Mouse (Mus musculus) midbrain, postnatal 0 days (tissue): Measurements from ENCODE around the gene Atp8b4. TPM values are rescaled to one million over a fixed set of nuclear protein-coding genes. Genes with fewer than 3 reads are reported as not detected.

Experiments used
- ATAC-seq: fragments of 200-750 bp; cut with Nextera tagmentation; 2 replicates; pipeline ENCODE4 v1.8.0; 2017; ENCODE audit warnings: moderate number of reproducible peaks, mild to moderate bottlenecking, moderate TSS enrichment, moderate library complexity; ENCODE audit not compliant: low FRiP score
- DNase-seq: peaks from one replicate; pipeline ENCODE4 v3.0.0-alpha.2; 2015; ENCODE audit warnings: low spot score
- H3K27ac ChIP-seq: fragments of 300-500 bp; sonication (generic); 2 replicates; pipeline ENCODE4 v1.5.1; 2014; ENCODE audit warnings: low read depth, mild to moderate bottlenecking, low read length, mixed read lengths
- H3K27me3 ChIP-seq: fragments of 300-500 bp; sonication (generic); 2 replicates; pipeline ENCODE4 v1.6.1; 2014; ENCODE audit warnings: low read length, control low read depth, mixed read lengths; ENCODE audit not compliant: insufficient read depth
- H3K36me3 ChIP-seq: fragments of 300-500 bp; sonication (generic); 2 replicates; pipeline ENCODE4 v1.6.1; 2014; ENCODE audit warnings: low read length, control low read depth, mixed read lengths; ENCODE audit not compliant: insufficient read depth
- H3K4me1 ChIP-seq: fragments of 300-500 bp; sonication (generic); 2 replicates; pipeline ENCODE4 v1.6.1; 2014; ENCODE audit warnings: mild to moderate bottlenecking, control low read depth, antibody characterized with exemption, low read length, mixed read lengths; ENCODE audit not compliant: insufficient read depth
- H3K4me2 ChIP-seq: fragments of 300-500 bp; sonication (generic); 2 replicates; pipeline ENCODE4 v1.6.1; 2014; ENCODE audit warnings: low read depth, mild to moderate bottlenecking, low read length, mixed read lengths; ENCODE audit not compliant: poor library complexity, severe bottlenecking
- H3K4me3 ChIP-seq: fragments of 300-500 bp; sonication (generic); 2 replicates; pipeline ENCODE4 v1.5.1; 2014; ENCODE audit warnings: low read depth, mild to moderate bottlenecking, low read length, moderate library complexity
- H3K9ac ChIP-seq: fragments of 300-500 bp; sonication (generic); replicated peaks from 2 replicates; pipeline ENCODE4 v1.6.1; 2014; ENCODE audit warnings: mild to moderate bottlenecking, low read length, moderate library complexity, mixed read lengths; ENCODE audit not compliant: poor library complexity, severe bottlenecking
- H3K9me3 ChIP-seq: fragments of 300-500 bp; sonication (generic); 2 replicates; pipeline ENCODE4 v1.6.1; 2016; ENCODE audit warnings: low read length, control low read depth
- CTCF ChIP-seq: IDR thresholded peaks from 2 replicates; pipeline ENCODE4 v1.5.1; 2016; ENCODE audit warnings: antibody characterized with exemption, mild to moderate bottlenecking
- WGBS: fragments of 180-500 bp; shearing (Covaris S2); extraction: QIAGEN DNeasy Blood & Tissue Kit; methylation state at CpG from one replicate; pipeline ENCODE4 v1.1.7; 2014; 5-methylcytosine and 5-hydroxymethylcytosine counted together
- polyA plus RNA-seq: library from polyadenylated mRNA; unstranded; fragments of >200 nt; fragmentation: Nextera tagmentation; extraction: Ambion mirVana; gene quantifications from 2 replicates; pipeline ENCODE4 v1.2.1, GENCODE M21; 2015
- total RNA-seq: library from RNA; depleted of rRNA; stranded (reverse); fragments of >200 nt; gene quantifications from 2 replicates; pipeline ENCODE4 v1.2.3, GENCODE M21; 2014

The Atp8b4 gene
- total and polyA plus RNA-seq, 2 experiments from 2014 or later, result 0.22 TPM; not detected in 1

GRCm38 (mm10) chr2:126323206-126323605 lies 177.3 kb downstream of the Atp8b4 start:
- no peak for DNase-seq
- TF ChIP-seq CTCF, result no peak
- no peak overlapping the region for H3K4me3 ChIP-seq
- 82% methylated on average over 7 of the region's 7 CpGs for WGBS
- ATAC-seq, result no peak
- H3K9me3 ChIP-seq, result no peaks in the 10 kb centered on the region
- H3K36me3 ChIP-seq, result no peaks in the 10 kb centered on the region
- no peaks in the 10 kb centered on the region for H3K4me1 ChIP-seq
- H3K27ac ChIP-seq, result no peak overlapping the region
- no peaks in the 10 kb centered on the region for H3K27me3 ChIP-seq
- no peak overlapping the region for H3K9ac ChIP-seq
- no peak overlapping the region for H3K4me2 ChIP-seq

GRCm38 (mm10) chr2:126322631-126323031 lies 177.8 kb downstream of the Atp8b4 start:
- H3K36me3 ChIP-seq, result no peaks in the 10 kb centered on the region
- no peaks in the 10 kb centered on the region for H3K9me3 ChIP-seq
- no peak overlapping the region for H3K4me3 ChIP-seq
- no peak overlapping the region for H3K9ac ChIP-seq
- H3K4me1 ChIP-seq, result no peaks in the 10 kb centered on the region
- no peak overlapping the region for H3K4me2 ChIP-seq
- 84% methylated on average over 15 of the region's 15 CpGs for WGBS
- DNase-seq (no peak), ATAC-seq (no peak)
- no peak for TF ChIP-seq CTCF
- no peaks in the 10 kb centered on the region for H3K27me3 ChIP-seq
- H3K27ac ChIP-seq, result no peak overlapping the region

GRCm38 (mm10) chr2:126318071-126318470 lies 182.4 kb downstream of the Atp8b4 start:
- no peak overlapping the region for H3K4me2 ChIP-seq
- no peaks in the 10 kb centered on the region for H3K27me3 ChIP-seq
- TF ChIP-seq CTCF, result no peak
- WGBS, result 92% methylated on average over 6 of the region's 6 CpGs
- H3K9ac ChIP-seq, result no peak overlapping the region
- H3K36me3 ChIP-seq, result no peaks in the 10 kb centered on the region
- H3K27ac ChIP-seq, result no peak overlapping the region
- no peak for DNase-seq
- ATAC-seq, result no peak
- H3K4me3 ChIP-seq, result no peak overlapping the region
- no peaks in the 10 kb centered on the region for H3K4me1 ChIP-seq
- no peaks in the 10 kb centered on the region for H3K9me3 ChIP-seq

GRCm38 (mm10) chr2:126316942-126317341 lies 183.5 kb downstream of the Atp8b4 start:
- Histone ChIP-seq H3K4me3 (no peak overlapping the region), H3K4me2 (no peak overlapping the region), H3K36me3 (no peaks in the 10 kb centered on the region), H3K27ac (no peak overlapping the region), H3K9me3 (no peaks in the 10 kb centered on the region), H3K4me1 (no peaks in the 10 kb centered on the region), H3K27me3 (no peaks in the 10 kb centered on the region), H3K9ac (no peak overlapping the region)
- ATAC-seq, result no peak
- WGBS, result 84% methylated on average over 3 of the region's 3 CpGs
- DNase-seq, result no peak
- TF ChIP-seq CTCF, result no peak

GRCm38 (mm10) chr2:126316346-126316745 lies 184.1 kb downstream of the Atp8b4 start:
- no peak for TF ChIP-seq CTCF
- H3K27me3 ChIP-seq, result no peaks in the 10 kb centered on the region
- no peak overlapping the region for H3K9ac ChIP-seq
- 93% methylated on average over 2 of the region's 2 CpGs for WGBS
- H3K36me3 ChIP-seq, result no peaks in the 10 kb centered on the region
- no peak overlapping the region for H3K27ac ChIP-seq
- DNase-seq, result no peak
- no peak for ATAC-seq
- H3K4me3 ChIP-seq, result no peak overlapping the region
- no peaks in the 10 kb centered on the region for H3K9me3 ChIP-seq
- no peaks in the 10 kb centered on the region for H3K4me1 ChIP-seq
- H3K4me2 ChIP-seq, result no peak overlapping the region

GRCm38 (mm10) chr2:126311056-126311455 lies 189.4 kb downstream of the Atp8b4 start:
- ATAC-seq, result no peak

More at GRCm38 (mm10) chr2:126311056-126311455, 189.4 kb downstream of the Atp8b4 start:
- DNase-seq, result no peak
- Histone ChIP-seq H3K4me1 (no peaks in the 10 kb centered on the region), H3K27me3 (no peaks in the 10 kb centered on the region), H3K36me3 (no peaks in the 10 kb centered on the region), H3K4me2 (no peak overlapping the region), H3K9ac (no peak overlapping the region), H3K4me3 (no peak overlapping the region), H3K27ac (no peak overlapping the region), H3K9me3 (no peaks in the 10 kb centered on the region)
- 56% methylated on average over 1 of the region's 1 CpGs for WGBS
- no peak for TF ChIP-seq CTCF
